Mouse (Mus musculus) bone marrow macrophage, adult 2 months (primary cell): ENCODE measurements around the gene Stat2. TPM values are rescaled to one million over a fixed set of nuclear protein-coding genes. Genes with fewer than 3 reads are reported as not detected.
"Not testable (repeated sequence)": the region's sequence is repeated elsewhere in the genome, so short reads cannot be mapped to it uniquely, and the experiment has no call there.

ENCODE experiments used
- H3K27ac ChIP-seq: 2 replicates; pipeline ENCODE4 v1.5.1; 2012; ENCODE audit warnings: low read depth, low read length; ENCODE audit not compliant: insufficient read depth
- H3K4me1 ChIP-seq: 2 replicates; pipeline ENCODE4 v1.6.1; 2012; ENCODE audit warnings: low read length; ENCODE audit not compliant: control insufficient read depth, insufficient read depth
- H3K4me3 ChIP-seq: 2 replicates; pipeline ENCODE4 v1.5.1; 2012; ENCODE audit warnings: mild to moderate bottlenecking, low read length, moderate library complexity; ENCODE audit not compliant: insufficient read depth
- CTCF ChIP-seq: IDR thresholded peaks from 2 replicates; pipeline ENCODE4 v1.5.1; 2012; ENCODE audit warnings: low read depth, mild to moderate bottlenecking, low read length, moderate library complexity
- POLR2A ChIP-seq: IDR thresholded peaks from 2 replicates; pipeline ENCODE4 v1.6.1; 2012; ENCODE audit warnings: mild to moderate bottlenecking, low read depth, low read length, borderline replicate concordance
- polyA plus RNA-seq: library from polyadenylated mRNA; stranded (reverse); fragments of >200 nt; gene quantifications from 2 replicates; pipeline ENCODE4 v1.2.4, GENCODE M21; 2012; ENCODE audit not compliant: missing spikeins, insufficient read depth, insufficient read length

The Stat2 gene
- polyA plus RNA-seq, 1 experiment, result 89.6 TPM

- no peak for TF ChIP-seq POLR2A
- TF ChIP-seq CTCF, result no peak
- H3K4me3 ChIP-seq, result no peak overlapping the region
- no peak overlapping the region for H3K27ac ChIP-seq
- H3K4me1 ChIP-seq, result peaks cover 14% of the 10 kb centered on the region; the same call in 1 of the 2 replicates
Measured at GRCm38 (mm10) chr10:128269206-128269910, 1.0 kb upstream of the Stat2 start.

- peaks cover 8% of the 10 kb centered on the region; the same call in 1 of the 2 replicates for H3K4me1 ChIP-seq
- H3K27ac ChIP-seq, result peak overlapping the region; percentile 58
- TF ChIP-seq CTCF (no peak), POLR2A (no peak)
- H3K4me3 ChIP-seq, result peak overlapping the region; percentile 82
Measured at GRCm38 (mm10) chr10:128270866-128271265, 507 bp downstream of the Stat2 start.

- no peak overlapping the region for H3K27ac ChIP-seq
- H3K4me3 ChIP-seq, result no peak overlapping the region; the same call in 1 of the 2 replicates
- no peak for TF ChIP-seq CTCF
- no peak for TF ChIP-seq POLR2A
- peaks cover 8% of the 10 kb centered on the region; the same call in 1 of the 2 replicates for H3K4me1 ChIP-seq
Measured at GRCm38 (mm10) chr10:128271883-128272282, 1.5 kb downstream of the Stat2 start.

DNA sequence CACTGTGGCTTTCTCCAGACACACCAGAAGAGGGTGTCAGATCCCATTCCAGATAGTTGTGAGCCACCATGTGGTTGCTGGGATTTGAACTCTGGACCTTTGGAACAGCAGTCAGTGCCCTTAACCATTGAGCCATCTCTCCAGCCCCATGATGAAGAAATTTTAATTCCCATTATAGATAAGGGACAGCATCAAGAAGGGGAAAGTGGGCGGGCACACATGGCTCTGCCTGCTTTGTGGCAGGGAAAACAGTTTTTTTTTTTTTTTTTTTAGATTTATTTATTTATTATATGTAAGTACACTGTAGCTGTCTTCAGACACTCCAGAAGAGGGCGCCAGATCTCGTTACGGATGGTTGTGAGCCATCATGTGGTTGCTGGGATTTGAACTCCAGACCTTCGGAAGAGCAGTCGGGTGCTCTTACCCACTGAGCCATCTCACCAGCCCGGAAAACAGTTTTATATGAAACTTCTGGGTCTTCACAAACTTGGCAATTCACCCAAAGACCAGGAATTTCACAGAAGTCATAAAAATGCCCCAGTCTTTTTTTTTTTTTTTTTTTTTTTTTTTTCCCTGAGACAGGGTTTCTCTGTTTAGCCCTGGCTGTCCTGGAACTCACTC is 2.6 kb downstream of the Stat2 start:
- H3K4me3 ChIP-seq, H3K4me1 ChIP-seq: not testable (repeated sequence)

DNA sequence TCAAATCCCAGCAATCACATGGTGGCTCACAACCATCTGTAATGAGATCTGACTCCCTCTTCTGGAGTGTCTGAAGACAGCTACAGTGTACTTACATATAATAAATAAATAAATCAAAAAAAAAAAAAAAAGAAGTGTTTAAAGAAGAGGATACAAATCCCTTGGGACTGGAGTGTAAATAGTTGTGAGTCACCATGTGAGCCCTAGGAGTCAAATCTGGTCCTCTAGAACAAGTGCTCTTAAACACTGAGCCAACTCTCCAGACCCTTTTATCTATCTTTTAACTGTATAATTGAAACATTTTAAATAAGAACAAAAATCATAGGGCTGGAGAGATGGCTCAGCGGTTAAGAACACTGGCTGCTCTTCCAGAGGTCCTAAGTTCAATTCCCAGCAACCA is 5.0 kb downstream of the Stat2 start:
- H3K27ac ChIP-seq, H3K4me1 ChIP-seq, H3K4me3 ChIP-seq: not testable (repeated sequence)

More for the DNA sequence above, 2.6 kb downstream of the Stat2 start:
- H3K27ac ChIP-seq, result not testable (repeated sequence)

GRCm38 (mm10) chr10:128278158-128278557 is 7.8 kb downstream of the Stat2 start:
- no peak overlapping the region for H3K4me3 ChIP-seq
- no peak overlapping the region for H3K27ac ChIP-seq
- TF ChIP-seq CTCF, result no peak
- no peak for TF ChIP-seq POLR2A
- H3K4me1 ChIP-seq, result no peaks in the 10 kb centered on the region

- H3K4me1 ChIP-seq, result no peaks in the 10 kb centered on the region
- H3K27ac ChIP-seq, result no peak overlapping the region
- TF ChIP-seq POLR2A (no peak), CTCF (no peak)
- H3K4me3 ChIP-seq, result no peak overlapping the region
Measured at GRCm38 (mm10) chr10:128280943-128281342, 10.6 kb downstream of the Stat2 start.

- Histone ChIP-seq H3K27ac (no peak overlapping the region), H3K4me1 (peaks cover 5% of the 10 kb centered on the region), H3K4me3 (no peak overlapping the region)
- no peak for TF ChIP-seq POLR2A
- no peak for TF ChIP-seq CTCF
Measured at GRCm38 (mm10) chr10:128281682-128282081, 11.3 kb downstream of the Stat2 start.

- TF ChIP-seq POLR2A, result no peak
- TF ChIP-seq CTCF, result no peak
- no peak overlapping the region for H3K4me3 ChIP-seq
- peaks cover 9% of the 10 kb centered on the region for H3K4me1 ChIP-seq
- H3K27ac ChIP-seq, result no peak overlapping the region
Measured at GRCm38 (mm10) chr10:128282886-128283450, 12.6 kb downstream of the Stat2 start.

GRCm38 (mm10) chr10:128283604-128284579 is 13.5 kb downstream of the Stat2 start:
- Histone ChIP-seq H3K27ac (no peak overlapping the region), H3K4me1 (peaks cover 9% of the 10 kb centered on the region), H3K4me3 (no peak overlapping the region)
- TF ChIP-seq POLR2A (no peak), CTCF (peak; percentile 94)

DNA sequence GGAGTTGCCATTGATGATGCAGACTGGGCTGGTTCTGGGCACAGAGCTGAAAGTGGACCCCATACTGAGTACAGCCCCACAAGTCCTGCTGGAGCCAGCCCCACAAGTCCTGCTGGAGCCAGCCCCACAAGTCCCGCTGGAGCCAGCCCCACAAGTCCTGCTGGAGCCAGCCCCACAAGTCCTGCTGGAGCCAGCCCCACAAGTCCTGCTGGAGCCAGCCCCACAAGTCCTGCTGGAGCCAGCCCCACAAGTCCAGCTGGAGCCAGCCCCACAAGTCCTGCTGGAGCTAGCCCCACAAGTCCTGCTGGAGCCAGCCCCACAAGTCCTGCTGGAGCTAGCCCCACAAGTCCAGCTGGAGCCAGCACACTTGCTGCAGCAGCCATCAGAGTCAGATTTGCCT is 20.2 kb downstream of the Stat2 start:
- H3K4me1 ChIP-seq, H3K27ac ChIP-seq, H3K4me3 ChIP-seq: not testable (repeated sequence)
